Mouse (Mus musculus): Measurements from ENCODE around the gene Rab27a. TPM values are rescaled to one million over a fixed set of nuclear protein-coding genes. Genes with fewer than 3 reads are reported as not detected.
"Not testable (repeated sequence)": the region's sequence is repeated elsewhere in the genome, so short reads cannot be mapped to it uniquely, and the experiment has no call there.

Rab27a gene
- total and polyA plus RNA-seq, 3 experiments = 5.5 to 36.8 (median 36.2) TPM

- no peak for DNase-seq
Measured at GRCm38 (mm10) chr9:73090121-73090520, 45.5 kb downstream of the Rab27a start.

- DNase-seq = peak; percentile 43
Measured at GRCm38 (mm10) chr9:73091747-73092146, 47.1 kb downstream of the Rab27a start.

- DNase-seq = no peak
Measured at GRCm38 (mm10) chr9:73094580-73094979, 49.9 kb downstream of the Rab27a start.

- no peak for DNase-seq
Measured at GRCm38 (mm10) chr9:73097898-73098297, 53.2 kb downstream of the Rab27a start.

GRCm38 (mm10) chr9:73101536-73101935, 56.9 kb downstream of the Rab27a start, which contains the start of gene Khdc3:
Khdc3 (plus strand) TSS chr9:73101836.
- DNase-seq = no peak

DNA sequence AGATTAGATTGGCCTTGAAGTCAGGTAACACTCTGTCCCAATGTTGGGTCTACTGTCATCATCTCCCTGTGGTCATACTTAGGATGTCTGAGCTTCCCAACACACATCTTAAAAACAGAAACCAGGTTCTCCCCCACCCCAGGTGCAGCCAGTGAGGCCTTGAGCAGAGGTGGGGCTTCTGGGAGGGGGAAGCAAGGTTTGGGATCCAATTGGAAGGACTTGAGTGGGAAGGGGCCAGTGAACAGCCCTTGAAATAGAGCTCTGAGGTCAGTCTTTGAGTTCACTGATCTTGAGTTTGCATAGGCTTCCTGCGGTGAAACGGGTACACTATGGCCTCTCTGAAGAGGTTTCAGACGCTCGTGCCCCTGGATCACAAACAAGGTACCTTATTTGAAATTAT, 57.5 kb downstream of the Rab27a start, which contains the start of gene Gm20509:
Gene Gm20509 (plus strand): TSS at position 290 of the 400 bp plus-strand sequence.
- no peak for DNase-seq

DNA sequence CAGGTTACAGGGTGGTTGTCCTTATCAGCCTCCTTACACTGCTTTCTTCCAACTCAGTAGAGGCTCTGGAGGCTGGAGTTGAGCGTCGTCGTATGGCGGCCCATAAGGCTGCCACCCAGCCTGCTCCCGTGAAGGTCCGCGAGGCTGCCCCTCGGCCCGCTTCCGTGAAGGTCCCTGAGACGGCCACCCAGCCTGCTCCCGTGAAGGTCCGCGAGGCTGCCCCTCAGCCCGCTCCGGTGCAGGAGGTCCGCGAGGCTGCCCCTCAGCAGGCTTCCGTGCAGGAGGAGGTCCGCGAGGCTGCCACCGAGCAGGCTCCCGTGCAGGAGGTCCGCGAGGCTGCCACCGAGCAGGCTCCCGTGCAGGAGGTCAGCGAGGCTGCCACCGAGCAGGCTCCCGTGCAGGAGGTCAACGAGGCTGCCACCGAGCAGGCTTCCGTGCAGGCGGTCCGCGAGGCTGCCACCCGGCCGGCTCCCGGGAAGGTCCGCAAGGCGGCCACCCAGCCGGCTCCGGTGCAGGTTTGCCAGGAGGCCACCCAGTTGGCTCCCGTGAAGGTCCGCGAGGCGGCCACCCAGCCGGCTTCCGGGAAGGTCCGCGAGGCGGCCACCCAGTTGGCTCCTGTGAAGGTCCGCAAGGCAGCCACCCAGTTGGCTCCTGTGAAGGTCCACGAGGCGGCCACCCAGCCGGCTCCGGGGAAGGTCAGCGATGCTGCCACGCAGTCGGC, 58.7 kb downstream of the Rab27a start:
- DNase-seq = peak; percentile 85

- no peak for DNase-seq
Measured at GRCm38 (mm10) chr9:73103880-73104198, 59.2 kb downstream of the Rab27a start.

DNA sequence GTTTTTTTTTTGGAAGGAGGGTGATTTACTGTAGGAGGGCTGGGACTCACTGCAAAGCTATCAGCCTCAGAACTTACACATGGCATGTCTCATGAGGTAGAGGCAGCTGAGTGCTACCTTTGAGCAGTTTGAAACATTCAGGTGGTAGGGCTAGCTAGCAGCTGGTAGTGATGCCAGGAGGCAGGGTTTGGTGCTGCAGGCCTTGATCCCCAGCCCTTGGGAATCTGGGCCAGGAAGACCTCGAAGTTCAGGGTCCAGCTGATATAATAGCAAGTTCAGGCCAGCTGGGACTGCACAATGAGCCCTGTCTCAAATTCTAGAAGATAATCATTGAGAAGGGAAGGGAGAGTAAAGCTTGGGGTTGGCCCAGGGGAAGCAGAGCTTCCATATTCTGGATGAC, 60.5 kb downstream of the Rab27a start:
- peak; percentile 57 for DNase-seq

- no peak for DNase-seq
Measured at GRCm38 (mm10) chr9:73105771-73106170, 61.1 kb downstream of the Rab27a start.

GRCm38 (mm10) chr9:73112919-73113906, 68.6 kb downstream of the Rab27a start, which contains the start of gene Rsl24d1:
Rsl24d1 (plus strand) TSS chr9:73113426.
- DNase-seq = peak; percentile 92

- not testable (repeated sequence) for DNase-seq
Measured at GRCm38 (mm10) chr9:73116704-73117103, 72.0 kb downstream of the Rab27a start.

DNA sequence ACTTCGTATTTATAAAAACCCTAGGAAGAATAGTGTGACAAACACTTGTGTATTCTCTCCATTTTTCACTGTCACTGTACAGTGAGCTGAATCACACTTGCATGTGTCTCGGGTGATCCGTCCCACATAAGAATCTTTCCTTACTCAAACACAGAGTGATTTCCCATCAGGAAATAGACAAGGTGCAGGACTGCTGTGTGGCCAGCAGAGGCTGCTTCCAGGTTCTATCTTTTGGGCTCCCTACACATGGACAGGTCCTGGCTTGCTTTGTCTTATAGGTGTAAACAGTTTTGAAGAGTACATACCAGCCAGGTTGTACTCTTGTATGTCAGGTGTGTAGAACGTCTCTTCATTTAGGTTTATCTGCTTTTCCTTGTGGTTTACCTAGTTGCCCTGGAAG, 73.4 kb downstream of the Rab27a start:
- no peak for DNase-seq

GRCm38 (mm10) chr9:73121735-73122134, 77.1 kb downstream of the Rab27a start:
- DNase-seq = no peak

DNA sequence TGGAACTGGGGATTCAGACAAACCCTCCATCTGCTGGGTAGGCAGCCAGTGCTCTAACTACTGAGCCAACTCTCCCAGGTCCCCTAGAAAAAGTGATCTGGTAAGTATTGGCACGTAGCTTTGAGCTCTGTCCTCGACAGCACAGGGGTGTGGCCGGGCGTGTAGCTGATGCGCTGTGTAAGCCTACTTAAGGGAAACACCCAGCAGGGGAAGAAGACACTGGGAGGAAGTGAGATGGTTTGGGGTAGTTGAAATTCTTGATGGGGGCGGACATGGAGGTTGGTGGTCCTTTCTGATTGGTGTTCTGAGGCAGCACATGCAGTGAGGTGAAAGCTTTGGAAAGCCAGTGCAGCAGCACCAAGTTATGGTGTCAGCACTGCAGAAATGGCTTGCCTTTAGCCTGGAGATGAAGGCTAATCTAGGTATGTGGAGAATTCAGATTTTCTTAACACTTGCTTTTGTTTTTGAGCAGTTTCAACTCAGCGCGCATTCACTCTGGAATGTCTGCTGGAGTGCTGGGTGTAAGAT, 80.5 kb downstream of the Rab27a start:
- no peak for DNase-seq

DNA sequence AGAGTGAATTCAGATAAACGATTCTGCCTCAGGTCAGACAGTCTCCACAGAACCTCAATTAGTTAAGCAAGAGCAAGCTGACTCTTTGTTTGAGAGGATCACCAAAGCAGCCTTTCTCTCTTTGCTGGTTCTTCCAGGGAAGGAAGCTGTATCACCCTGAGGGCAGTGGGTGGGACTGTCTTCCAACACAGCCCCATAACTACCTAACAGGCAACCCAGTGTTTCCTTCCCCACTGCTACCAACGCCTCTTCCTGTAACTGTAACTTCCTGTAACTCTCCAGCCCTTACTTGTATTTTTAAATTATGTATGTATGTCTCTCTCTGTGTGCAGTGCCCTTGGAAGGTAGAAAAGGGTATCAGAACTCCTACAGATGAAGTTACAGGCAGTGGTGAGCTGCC, 82.8 kb downstream of the Rab27a start:
- no peak for DNase-seq

GRCm38 (mm10) chr9:73129875-73130274, 85.2 kb downstream of the Rab27a start:
- DNase-seq = no peak

DNA sequence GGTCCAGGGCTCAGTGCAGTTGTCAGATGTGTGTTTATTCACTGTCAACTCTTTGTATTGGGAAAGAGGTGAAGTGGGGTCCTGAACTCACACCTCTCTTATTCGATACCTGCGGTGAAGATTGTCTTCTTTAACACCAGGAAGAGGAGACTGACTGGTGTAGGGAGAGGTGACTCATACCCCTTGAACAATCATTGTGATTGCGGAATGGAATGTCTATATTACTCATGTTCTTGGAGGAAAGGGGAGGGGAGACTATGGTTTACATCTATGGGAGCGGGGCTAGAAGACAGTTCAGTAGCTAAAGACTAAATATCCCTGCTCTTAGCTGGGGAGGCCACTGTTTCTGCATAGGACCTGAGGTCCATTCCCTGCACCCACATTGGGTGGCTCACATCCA, 85.9 kb downstream of the Rab27a start:
- DNase-seq = no peak

DNA sequence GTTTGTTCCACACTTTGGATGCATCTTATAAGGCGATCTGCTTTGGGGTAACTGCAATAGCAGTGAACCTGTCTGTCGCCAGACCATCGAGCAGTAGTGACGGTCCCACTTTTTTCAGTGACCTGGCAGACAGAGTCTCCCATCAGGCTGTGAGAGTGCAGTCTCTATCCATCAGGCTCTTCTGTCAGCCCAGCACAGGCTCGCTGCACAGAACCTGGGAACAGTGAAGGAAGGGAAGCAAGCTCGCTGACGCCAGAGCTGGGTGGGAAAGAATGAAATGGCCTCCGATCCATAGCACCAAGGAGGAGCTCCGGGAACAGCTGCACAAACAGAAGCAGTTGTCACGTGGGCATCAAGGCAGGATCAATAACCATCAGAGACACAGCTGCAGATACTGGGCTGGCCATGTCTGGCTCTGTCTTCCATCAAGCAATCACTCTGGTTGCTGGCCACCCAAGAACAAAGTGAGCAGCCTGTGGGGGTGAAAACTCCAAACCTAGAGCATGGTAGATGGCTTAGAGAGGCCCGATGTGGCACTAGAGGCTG, 92.8 kb downstream of the Rab27a start:
- no peak for DNase-seq
